Mouse (Mus musculus): ENCODE results near the gene Ube2l3.

DNA sequence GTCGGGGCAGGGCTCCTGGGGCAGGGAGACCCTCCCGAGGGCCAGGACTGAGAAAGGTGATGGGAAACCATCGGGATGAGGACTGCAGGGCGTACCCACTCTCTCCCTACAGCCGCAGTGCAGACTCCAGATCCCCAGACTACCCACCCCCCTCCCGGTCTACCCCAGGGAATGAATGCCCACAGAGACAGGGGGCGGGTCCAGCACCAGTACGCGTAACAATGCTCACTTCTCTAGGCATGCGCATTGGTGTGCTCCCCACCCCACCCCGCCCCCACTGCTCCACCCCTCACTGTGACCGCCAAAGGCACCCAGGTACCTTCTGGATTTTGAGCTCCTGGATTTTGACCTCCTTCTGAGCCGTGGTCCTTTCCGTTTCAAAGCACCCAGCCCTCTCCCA, 80.9 kb downstream of the Ube2l3 start:
- no peak for TF ChIP-seq GATA1 (IDR thresholded peaks at IDR 0.05; ENCODE audit: borderline replicate concordance, low read length)
- TF ChIP-seq FLI1 (IDR thresholded peaks at IDR 0.05; ENCODE audit: low read length), result no peak
